Mouse (Mus musculus) limb, embryonic 14.5 days (tissue): ENCODE data around the gene Gm10300. TPM values are rescaled to one million over a fixed set of nuclear protein-coding genes. Genes with fewer than 3 reads are reported as not detected.
A peak's percentile ranks its signal among the peaks of the same experiment; 100 is the strongest.

Source experiments
- ATAC-seq: fragments of 200-750 bp; cut with Nextera tagmentation; 2 replicates; pipeline ENCODE4 v1.8.0; 2017; ENCODE audit warnings: low read depth, moderate number of reproducible peaks, moderate TSS enrichment; ENCODE audit not compliant: low FRiP score
- DNase-seq: peaks from one replicate; pipeline ENCODE4 v3.0.0-alpha.2; 2015; ENCODE audit warnings: low spot score
- H3K27ac ChIP-seq: fragments of 300-500 bp; sonication (generic); replicated peaks from 2 replicates; pipeline ENCODE4 v1.5.1; 2014; ENCODE audit warnings: low read depth, mild to moderate bottlenecking, low read length, moderate library complexity, mixed read lengths
- H3K27me3 ChIP-seq: fragments of 300-500 bp; sonication (generic); 2 replicates; pipeline ENCODE4 v1.6.1; 2014; ENCODE audit warnings: low read length, mixed read lengths; ENCODE audit not compliant: control insufficient read depth, insufficient read depth
- H3K36me3 ChIP-seq: fragments of 300-500 bp; sonication (generic); 2 replicates; pipeline ENCODE4 v1.6.1; 2014; ENCODE audit warnings: mild to moderate bottlenecking, low read length, moderate library complexity, mixed read lengths; ENCODE audit not compliant: control insufficient read depth, insufficient read depth
- H3K4me1 ChIP-seq: fragments of 300-500 bp; sonication (generic); 2 replicates; pipeline ENCODE4 v1.6.1; 2014; ENCODE audit warnings: antibody characterized with exemption, low read length, mixed read lengths; ENCODE audit not compliant: control insufficient read depth, insufficient read depth
- H3K4me2 ChIP-seq: fragments of 300-500 bp; sonication (generic); replicated peaks from 2 replicates; pipeline ENCODE4 v1.6.1; 2014; ENCODE audit warnings: low read depth, mild to moderate bottlenecking, low read length, moderate library complexity; ENCODE audit not compliant: severe bottlenecking
- H3K4me3 ChIP-seq: fragments of 300-500 bp; sonication (generic); replicated peaks from 2 replicates; pipeline ENCODE4 v1.5.1; 2014; ENCODE audit warnings: low read length
- H3K9ac ChIP-seq: fragments of 300-500 bp; sonication (generic); 2 replicates; pipeline ENCODE4 v1.6.1; 2014; ENCODE audit warnings: mild to moderate bottlenecking, low read depth, low read length, moderate library complexity; ENCODE audit not compliant: severe bottlenecking
- H3K9me3 ChIP-seq: fragments of 300-500 bp; sonication (generic); 2 replicates; pipeline ENCODE4 v1.6.1; 2016; ENCODE audit warnings: low read length; ENCODE audit not compliant: control insufficient read depth
- POLR2A ChIP-seq: fragments of 200-500 bp; IDR thresholded peaks from 2 replicates; pipeline ENCODE4 v1.8.0; 2012; ENCODE audit warnings: inconsistent platforms, mild to moderate bottlenecking, moderate library complexity, borderline replicate concordance; ENCODE audit not compliant: insufficient read depth, insufficient read length; ENCODE audit errors: extremely low read depth
- WGBS: fragments of 180-500 bp; shearing (Covaris S2); extraction: QIAGEN DNeasy Blood & Tissue Kit; methylation state at CpG from one replicate; pipeline ENCODE4 v1.1.7; 2014; 5-methylcytosine and 5-hydroxymethylcytosine counted together
- polyA plus RNA-seq, 2 experiments: library from polyadenylated mRNA; depleted of rRNA in 1 of 2; stranded (reverse) in 1 of 2; unstranded in 1 of 2; fragments of >200 nt; fragmentation: Nextera tagmentation in 1 of 2; extraction: Ambion mirVana in 1 of 2; gene quantifications; 2 replicates each; pipeline versions ENCODE4 v1.2.1 to v1.2.3; 2012 to 2014

Gm10300 gene
- polyA plus RNA-seq, 2 experiments: 0.08 TPM; not detected in 1

- Histone ChIP-seq H3K4me2 (no peak overlapping the region), H3K4me3 (no peak overlapping the region), H3K9ac (no peak overlapping the region), H3K4me1 (no peaks in the 10 kb centered on the region), H3K9me3 (no peaks in the 10 kb centered on the region), H3K27me3 (0 out of 2 replicates have a peak, but pooled peaks cover 4% of the 10 kb centered on the region), H3K36me3 (no peaks in the 10 kb centered on the region), H3K27ac (no peak overlapping the region)
- ATAC-seq (no peak), DNase-seq (no peak)
- 84% methylated on average over 4 of the region's 4 CpGs for WGBS
- no peak for TF ChIP-seq POLR2A
Observed at GRCm38 (mm10) chr4:132111227-132111626, 36.7 kb downstream of the Gm10300 start.

- 34% methylated on average over 48 of the region's 53 CpGs for WGBS
- ATAC-seq: no peak
- 0 out of 2 replicates have a peak overlapping the region, but pooled peaks have one; percentile 12 for H3K9ac ChIP-seq
Observed at GRCm38 (mm10) chr4:132113411-132114095, 39.1 kb downstream of the Gm10300 start.

GRCm38 (mm10) chr4:132116315-132116714 is 41.8 kb downstream of the Gm10300 start:
- H3K36me3 ChIP-seq: no peaks in the 10 kb centered on the region
- no peaks in the 10 kb centered on the region for H3K9me3 ChIP-seq
- no peak overlapping the region for H3K4me2 ChIP-seq
- no peaks in the 10 kb centered on the region for H3K4me1 ChIP-seq
- WGBS: 24% methylated on average over 4 of the region's 4 CpGs
- ATAC-seq (no peak), DNase-seq (no peak)
- TF ChIP-seq POLR2A: no peak
- H3K27ac ChIP-seq: no peak overlapping the region
- H3K27me3 ChIP-seq: 0 out of 2 replicates have a peak, but pooled peaks cover 4% of the 10 kb centered on the region
- no peak overlapping the region for H3K4me3 ChIP-seq
- no peak overlapping the region for H3K9ac ChIP-seq

More at GRCm38 (mm10) chr4:132113411-132114095, 39.1 kb downstream of the Gm10300 start:
- Histone ChIP-seq H3K36me3 (no peaks in the 10 kb centered on the region), H3K27me3 (0 out of 2 replicates have a peak, but pooled peaks cover 4% of the 10 kb centered on the region), H3K4me3 (peak overlapping the region; percentile 26), H3K4me2 (peak overlapping the region; percentile 49), H3K9me3 (no peaks in the 10 kb centered on the region), H3K4me1 (no peaks in the 10 kb centered on the region), H3K27ac (no peak overlapping the region)
- no peak for DNase-seq
- TF ChIP-seq POLR2A: no peak

GRCm38 (mm10) chr4:132119566-132119965 is 45.1 kb downstream of the Gm10300 start:
- no peak for TF ChIP-seq POLR2A
- WGBS: 50% methylated on average over 9 of the region's 9 CpGs
- H3K4me2 ChIP-seq: no peak overlapping the region
- H3K9ac ChIP-seq: peak overlapping the region; percentile 25; the same call in 1 of the 2 replicates
- H3K4me1 ChIP-seq: no peaks in the 10 kb centered on the region
- no peaks in the 10 kb centered on the region for H3K9me3 ChIP-seq
- no peak overlapping the region for H3K27ac ChIP-seq
- ATAC-seq (no peak), DNase-seq (no peak)
- no peaks in the 10 kb centered on the region for H3K36me3 ChIP-seq
- no peaks in the 10 kb centered on the region for H3K27me3 ChIP-seq
- H3K4me3 ChIP-seq: no peak overlapping the region

GRCm38 (mm10) chr4:132121674-132122073 is 47.2 kb downstream of the Gm10300 start:
- H3K9ac ChIP-seq: no peak overlapping the region
- no peak for TF ChIP-seq POLR2A
- ATAC-seq: no peak

More at GRCm38 (mm10) chr4:132121674-132122073, 47.2 kb downstream of the Gm10300 start:
- 77% methylated on average over 5 of the region's 5 CpGs for WGBS
- H3K4me3 ChIP-seq: no peak overlapping the region
- no peak for DNase-seq
- no peaks in the 10 kb centered on the region for H3K9me3 ChIP-seq
- no peaks in the 10 kb centered on the region for H3K4me1 ChIP-seq
- no peaks in the 10 kb centered on the region for H3K36me3 ChIP-seq
- H3K4me2 ChIP-seq: no peak overlapping the region
- no peaks in the 10 kb centered on the region for H3K27me3 ChIP-seq
- H3K27ac ChIP-seq: no peak overlapping the region
